ENCODE assay signal across 26 mouse cellular contexts in the genomic region with DNA sequence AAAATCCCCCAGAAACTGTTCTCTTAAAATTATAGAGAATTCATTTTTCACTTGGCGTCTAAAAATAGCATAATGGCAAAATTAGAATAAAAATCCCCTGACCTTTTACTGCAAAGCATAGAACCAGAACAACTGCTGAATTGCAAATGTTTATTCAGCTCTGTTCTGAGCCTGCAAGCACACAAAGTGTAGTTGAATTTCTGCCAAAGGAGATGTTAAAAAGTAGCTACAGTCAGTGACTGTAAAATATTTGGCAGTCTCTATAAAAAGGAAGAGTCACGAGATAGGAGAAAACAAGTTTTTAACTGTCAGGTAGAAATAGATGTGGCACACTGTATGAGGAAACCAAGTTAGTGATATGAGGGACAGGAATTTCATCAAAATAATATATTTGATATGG.
DNase-seq lines count a peak whose midpoint lies in the region; ATAC-seq and TF ChIP-seq lines count a peak whose summit lies in the region.
"Had no signal": no experiment of that assay in that cellular context is flagged by ENCODE, and none has a peak within 500 bp of the region (broad histone marks: within the 10 kb centered on the region; RNA-seq: fewer than 3 reads in every experiment).

No protein-coding gene starts in this region.

- no peak overlapping the region for H3K4me2 ChIP-seq in forebrain, postnatal 0 days (ENCODE audit: low read depth)
- no peak overlapping the region for H3K4me2 ChIP-seq in forebrain, embryonic 11.5 days (ENCODE audit: low read depth, low read length, severe bottlenecking)
- H3K4me2 ChIP-seq in lung, embryonic 14.5 days, result no peak overlapping the region
- H3K4me2 ChIP-seq: heart, embryonic 12.5 days; hindbrain, embryonic 13.5 days; limb, embryonic 15.5 days; midbrain, embryonic 12.5 days; neural tube, embryonic 13.5 days had no signal

- no peak for TF ChIP-seq POLR2A in lung, adult 2 months (IDR thresholded peaks at IDR 0.05; ENCODE audit: borderline replicate concordance, extremely low read depth, low read depth, low read length)
- TF ChIP-seq POLR2A in brain, embryonic 14.5 days (IDR thresholded peaks at IDR 0.05; ENCODE audit: borderline replicate concordance, extremely low read depth, insufficient read depth, insufficient read length, poor library complexity, severe bottlenecking), result no peak

- no peaks in the 10 kb centered on the region for H3K36me3 ChIP-seq in forebrain, postnatal 0 days (ENCODE audit: insufficient read depth)
- H3K36me3 ChIP-seq in forebrain, embryonic 11.5 days (ENCODE audit: control insufficient read depth, insufficient read depth, low read length), result no peaks in the 10 kb centered on the region
- no peaks in the 10 kb centered on the region for H3K36me3 ChIP-seq in lung, embryonic 14.5 days (ENCODE audit: insufficient read depth)
- H3K36me3 ChIP-seq: G1E; heart, embryonic 12.5 days; hindbrain, embryonic 13.5 days; limb, embryonic 15.5 days; midbrain, embryonic 12.5 days; neural tube, embryonic 13.5 days had no signal

- no peak overlapping the region for H3K27ac ChIP-seq in forebrain, postnatal 0 days (ENCODE audit: low read depth, low read length)
- no peak overlapping the region for H3K27ac ChIP-seq in forebrain, embryonic 11.5 days (ENCODE audit: low read depth, low read length)
- H3K27ac ChIP-seq in lung, embryonic 14.5 days (ENCODE audit: low read depth), result no peak overlapping the region
- H3K27ac ChIP-seq: hindbrain, embryonic 13.5 days; limb, embryonic 15.5 days; midbrain, embryonic 12.5 days; neural tube, embryonic 13.5 days had no signal

- DNase-seq in forebrain, postnatal 0 days, result no peak
- no peak for DNase-seq in forebrain, embryonic 11.5 days (ENCODE audit: low spot score)
- DNase-seq in kidney, adult 8-10 months, result peak; percentile 16 to 72
- no peak for DNase-seq in kidney, postnatal 10 days
- DNase-seq in lung, embryonic 14.5 days, result peak; percentile 76
- DNase-seq in lung, adult 2 months, result no peak
- peak; percentile 60 for DNase-seq in brain, embryonic 14.5 days (ENCODE audit: low read depth)
- no peak for DNase-seq in adrenal gland, postnatal 10 days
- DNase-seq: adrenal gland, adult 2 months; B cell, adult 2 months; cerebellum, adult 8-10 months; gastrocnemius, postnatal 25 days; heart, adult 18-20 months; heart, postnatal 14 days; lung, postnatal 10 days; retina, postnatal 1 day; thymus, postnatal 14 days had no signal

- WGBS in forebrain, postnatal 0 days, result 21% methylated on average over 2 of the region's 2 CpGs
- WGBS in forebrain, embryonic 11.5 days, result 89% methylated on average over 2 of the region's 2 CpGs
- 33% methylated on average over 2 of the region's 2 CpGs for WGBS in lung, embryonic 14.5 days
- WGBS in lung, adult 2 months, result 48% methylated on average over 2 of the region's 2 CpGs

- no peaks in the 10 kb centered on the region; the same call in 1 of the 2 replicates for H3K4me1 ChIP-seq in forebrain, postnatal 0 days (ENCODE audit: insufficient read depth)
- no peaks in the 10 kb centered on the region for H3K4me1 ChIP-seq in forebrain, embryonic 11.5 days (replicated peaks; ENCODE audit: control insufficient read depth, insufficient read depth, low read length)
- no peaks in the 10 kb centered on the region for H3K4me1 ChIP-seq in lung, embryonic 14.5 days (ENCODE audit: insufficient read depth)
- no peaks in the 10 kb centered on the region for H3K4me1 ChIP-seq in lung, adult 2 months (ENCODE audit: control insufficient read depth, insufficient read depth, low read length)
- H3K4me1 ChIP-seq: heart, embryonic 12.5 days; hindbrain, embryonic 13.5 days; limb, embryonic 15.5 days; midbrain, embryonic 12.5 days; neural tube, embryonic 13.5 days had no signal

- no peaks in the 10 kb centered on the region for H3K27me3 ChIP-seq in forebrain, postnatal 0 days (ENCODE audit: insufficient read depth, low read length)
- H3K27me3 ChIP-seq in forebrain, embryonic 11.5 days (ENCODE audit: control insufficient read depth, insufficient read depth, low read length), result no peaks in the 10 kb centered on the region
- no peaks in the 10 kb centered on the region for H3K27me3 ChIP-seq in lung, embryonic 14.5 days (ENCODE audit: insufficient read depth, low read length)
- H3K27me3 ChIP-seq: CH12.LX; heart, embryonic 12.5 days; hindbrain, embryonic 13.5 days; limb, embryonic 15.5 days; midbrain, embryonic 12.5 days; neural tube, embryonic 13.5 days; Patski had no signal

- TF ChIP-seq CTCF in forebrain, postnatal 0 days (IDR thresholded peaks at IDR 0.05; ENCODE audit: low read depth), result no peak
- TF ChIP-seq CTCF in lung, embryonic 14.5 days (IDR thresholded peaks at IDR 0.05; ENCODE audit: low read depth), result no peak
- TF ChIP-seq CTCF in lung, adult 2 months (IDR thresholded peaks at IDR 0.05; ENCODE audit: insufficient read depth, low read length), result no peak
- no peak for TF ChIP-seq CTCF in brain, embryonic 14.5 days (IDR thresholded peaks at IDR 0.05; ENCODE audit: borderline replicate concordance, extremely low read depth, insufficient read depth, insufficient read length)

- no peak overlapping the region for H3K9ac ChIP-seq in forebrain, postnatal 0 days
- no peak overlapping the region for H3K9ac ChIP-seq in forebrain, embryonic 11.5 days (ENCODE audit: low read length)
- H3K9ac ChIP-seq in lung, embryonic 14.5 days, result no peak overlapping the region
- H3K9ac ChIP-seq: heart, embryonic 12.5 days; hindbrain, embryonic 13.5 days; limb, embryonic 15.5 days; midbrain, embryonic 12.5 days; neural tube, embryonic 13.5 days had no signal

- H3K9me3 ChIP-seq in forebrain, postnatal 0 days (ENCODE audit: low read length), result no peaks in the 10 kb centered on the region
- no peaks in the 10 kb centered on the region for H3K9me3 ChIP-seq in forebrain, embryonic 11.5 days (ENCODE audit: control insufficient read depth, low read length)
- H3K9me3 ChIP-seq in lung, embryonic 14.5 days (ENCODE audit: low read depth, low read length), result no peaks in the 10 kb centered on the region
- H3K9me3 ChIP-seq: G1E; heart, embryonic 12.5 days; hindbrain, embryonic 13.5 days; limb, embryonic 15.5 days; midbrain, embryonic 12.5 days; neural tube, embryonic 13.5 days had no signal

- ATAC-seq in forebrain, postnatal 0 days, result 0 out of 2 replicates have a peak, but pooled peaks have one; percentile 12
- ATAC-seq in forebrain, embryonic 11.5 days (replicated peaks; ENCODE audit: low FRiP score), result no peak
- ATAC-seq in lung, embryonic 14.5 days (ENCODE audit: insufficient read depth), result no peak; the same call in 1 of the 2 replicates
- ATAC-seq: Patski had no signal

- no peak overlapping the region for H3K4me3 ChIP-seq in forebrain, postnatal 0 days (ENCODE audit: low read depth, low read length)
- no peak overlapping the region for H3K4me3 ChIP-seq in forebrain, embryonic 11.5 days (ENCODE audit: low read depth, low read length)
- no peak overlapping the region for H3K4me3 ChIP-seq in lung, embryonic 14.5 days (ENCODE audit: low read depth, low read length)
- H3K4me3 ChIP-seq in lung, adult 2 months (replicated peaks; ENCODE audit: extremely low read depth, low read depth, low read length), result no peak overlapping the region
- H3K4me3 ChIP-seq: heart, embryonic 12.5 days; hindbrain, embryonic 13.5 days; limb, embryonic 15.5 days; midbrain, embryonic 12.5 days; myocyte; neural tube, embryonic 13.5 days had no signal

Comparison
In these comparisons a context has a peak if more than half of its experiments do, and no peak if none do; other contexts are left out.
1. DNase-seq: peak in kidney, adult 8-10 months (2 of 2), lung, embryonic 14.5 days (single experiment) and brain, embryonic 14.5 days (single experiment); none in forebrain, postnatal 0 days (single experiment), forebrain, embryonic 11.5 days (single experiment), kidney, postnatal 10 days (single experiment), lung, adult 2 months (single experiment) and adrenal gland, postnatal 10 days (single experiment).